Mouse (Mus musculus) cerebellum, adult 9-11 months (tissue): ENCODE data around the gene Psen2.

Experiments
- DNase-seq: peaks from one replicate; pipeline ENCODE4 v3.0.0; 2022

Psen2 gene

GRCm38 (mm10) chr1:180248593-180249146 is 14.6 kb downstream of the Psen2 start:
- no peak for DNase-seq

GRCm38 (mm10) chr1:180247901-180248300 is 15.3 kb downstream of the Psen2 start:
- DNase-seq, result no peak

DNA sequence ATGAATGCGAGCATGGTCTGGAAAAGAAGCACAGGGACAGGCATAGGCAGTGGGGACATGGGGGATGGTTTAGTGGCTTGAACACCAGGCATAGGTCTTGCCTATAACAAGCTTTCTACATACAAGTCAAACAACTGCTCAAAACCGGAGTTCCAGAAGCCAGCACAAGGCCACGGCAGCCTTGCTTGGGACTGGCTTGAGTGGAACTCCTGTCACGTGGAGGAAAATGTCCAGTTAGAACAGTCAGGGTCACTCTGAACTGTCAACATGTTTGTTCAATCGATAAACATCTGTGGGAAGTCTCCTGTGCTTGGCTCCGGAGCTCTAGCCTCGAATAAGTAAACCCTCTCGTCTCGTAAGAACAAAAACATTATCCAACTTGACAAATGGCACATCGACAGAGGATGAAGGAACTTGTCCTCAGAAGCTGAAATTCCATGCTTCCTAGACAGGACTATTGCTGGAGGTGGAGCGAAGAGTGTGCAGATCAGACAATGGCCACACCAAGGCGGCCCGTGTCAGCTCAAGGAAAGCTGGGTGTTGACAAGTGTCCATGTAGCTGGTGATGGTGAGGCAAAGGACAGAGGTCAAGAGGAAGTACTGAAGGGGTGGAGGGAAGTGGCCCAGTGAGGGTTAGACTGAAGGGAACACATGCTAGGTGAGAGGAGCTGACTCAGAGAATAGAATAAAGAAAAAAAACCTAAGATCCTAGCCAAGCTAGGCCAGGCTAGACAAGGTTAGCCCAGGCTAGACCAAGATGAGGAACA is 17.3 kb downstream of the Psen2 start:
- no peak for DNase-seq

DNA sequence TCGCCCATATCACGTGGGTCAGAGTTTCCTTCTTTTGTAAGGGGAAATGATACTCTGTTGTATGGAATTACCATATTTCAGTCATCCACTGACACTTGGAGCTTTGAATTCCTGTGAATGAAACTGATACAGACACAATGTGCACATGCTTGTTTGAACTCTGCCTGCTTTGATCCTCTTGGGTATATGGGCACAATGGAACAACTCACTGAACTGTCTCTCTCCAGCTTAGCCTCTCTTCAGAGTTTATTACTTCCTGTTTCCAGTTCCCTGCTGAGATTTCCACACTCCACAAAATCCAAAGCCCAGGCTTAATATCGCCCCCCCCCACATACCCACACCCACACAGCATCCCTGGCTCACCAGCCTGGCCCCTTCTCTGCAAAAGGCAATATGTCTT is 31.5 kb downstream of the Psen2 start:
- no peak for DNase-seq

DNA sequence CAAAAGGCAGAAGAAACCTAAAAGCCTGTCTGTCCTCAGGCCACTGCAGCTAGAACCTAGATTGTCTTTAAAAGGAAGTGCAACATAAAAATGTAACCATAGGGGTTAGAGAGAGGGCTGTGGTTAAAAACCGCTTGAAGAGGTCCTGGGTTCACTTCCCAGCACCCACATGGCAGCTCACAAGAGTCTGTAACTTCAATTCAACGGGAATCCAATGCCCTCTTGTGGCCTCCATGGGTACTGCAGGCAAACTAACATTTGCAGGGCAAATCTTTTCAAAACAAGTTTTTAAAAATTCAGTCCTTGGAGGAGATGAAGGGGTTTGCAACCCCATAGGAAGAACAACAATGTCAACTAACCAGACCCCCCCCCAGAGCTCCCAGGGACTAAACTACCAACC is 32.7 kb downstream of the Psen2 start:
- DNase-seq, result no peak

- no peak for DNase-seq
Observed at GRCm38 (mm10) chr1:180229906-180230305, 33.3 kb downstream of the Psen2 start.

GRCm38 (mm10) chr1:180228854-180229253 is 34.4 kb downstream of the Psen2 start:
- DNase-seq, result no peak

DNA sequence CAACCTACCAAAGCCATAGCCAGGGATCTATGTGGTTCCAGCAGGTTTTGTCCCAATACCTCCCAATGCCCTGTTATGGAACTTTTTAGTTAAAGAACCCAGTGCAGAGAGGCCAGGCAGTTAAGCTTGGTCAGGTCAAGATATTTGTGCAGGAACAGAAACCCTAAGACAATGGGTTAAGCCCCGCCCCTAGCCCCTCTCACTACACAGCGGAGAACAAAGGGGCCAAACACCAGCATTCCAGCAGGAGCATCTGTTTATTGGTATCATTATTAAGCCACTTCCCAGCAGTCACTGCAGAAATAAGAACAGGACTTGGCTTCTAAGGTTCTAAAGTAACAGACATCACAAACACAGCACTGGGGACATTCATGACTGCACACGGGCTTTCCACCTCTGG is 36.5 kb downstream of the Psen2 start:
- no peak for DNase-seq

DNA sequence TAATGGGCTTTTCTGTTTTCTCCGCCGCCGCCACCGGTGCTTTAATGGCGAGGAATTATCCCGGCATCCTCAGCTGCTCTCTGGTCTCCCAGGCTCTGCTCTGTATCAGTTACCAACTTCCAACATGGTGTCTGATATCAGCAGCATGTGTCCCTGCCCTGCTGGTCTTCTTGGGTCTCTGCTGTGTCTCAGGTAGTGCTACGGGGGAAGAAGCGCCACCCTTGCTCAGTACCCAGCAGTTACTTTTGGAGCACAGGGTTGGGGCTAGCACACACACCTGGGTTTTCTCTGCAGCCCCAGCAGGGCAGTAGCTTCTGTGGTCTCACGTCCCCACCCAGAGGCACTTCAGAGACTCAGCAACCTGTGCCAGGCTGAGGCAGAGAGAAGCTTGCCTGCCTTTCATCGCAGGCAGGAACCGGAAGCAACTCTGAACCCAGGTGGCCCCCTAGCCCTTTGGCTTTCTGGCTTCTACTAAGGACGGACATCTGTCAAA is 37.0 kb downstream of the Psen2 start:
- DNase-seq, result no peak

DNA sequence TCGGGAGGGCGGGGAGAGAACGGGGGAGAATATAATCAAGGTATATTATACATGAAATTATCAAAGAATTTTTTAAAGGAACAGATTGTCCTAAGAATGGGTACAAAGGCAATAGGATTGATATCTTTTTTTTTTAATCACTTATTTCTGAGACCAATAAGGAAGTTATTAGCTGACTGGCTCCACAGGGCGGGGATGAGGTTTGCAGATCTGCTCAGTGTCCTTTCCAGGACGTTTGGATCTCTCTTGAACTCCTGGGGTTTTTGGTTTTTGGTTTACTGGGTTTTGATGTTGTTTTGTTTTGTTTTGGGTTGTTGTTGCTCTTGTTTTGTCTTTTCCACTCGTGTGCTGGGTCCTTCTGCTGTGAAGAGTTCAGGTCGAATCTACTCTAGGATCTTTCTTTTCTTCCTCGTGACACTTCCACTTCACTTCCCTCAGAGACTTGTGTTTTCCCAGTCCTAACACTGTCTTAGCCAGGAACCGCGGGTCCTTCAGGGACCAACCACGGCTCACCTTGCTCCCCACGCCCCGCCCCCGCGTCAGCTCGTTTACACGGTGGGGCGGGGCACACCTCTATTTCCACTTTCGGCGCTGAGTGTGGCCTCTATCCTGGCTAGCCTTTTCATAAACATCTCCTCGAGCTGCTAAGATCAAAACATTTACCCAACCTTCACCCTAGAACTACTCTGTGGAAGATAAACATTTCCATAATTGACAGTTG is 37.6 kb downstream of the Psen2 start:
- peak; percentile 77 for DNase-seq

DNA sequence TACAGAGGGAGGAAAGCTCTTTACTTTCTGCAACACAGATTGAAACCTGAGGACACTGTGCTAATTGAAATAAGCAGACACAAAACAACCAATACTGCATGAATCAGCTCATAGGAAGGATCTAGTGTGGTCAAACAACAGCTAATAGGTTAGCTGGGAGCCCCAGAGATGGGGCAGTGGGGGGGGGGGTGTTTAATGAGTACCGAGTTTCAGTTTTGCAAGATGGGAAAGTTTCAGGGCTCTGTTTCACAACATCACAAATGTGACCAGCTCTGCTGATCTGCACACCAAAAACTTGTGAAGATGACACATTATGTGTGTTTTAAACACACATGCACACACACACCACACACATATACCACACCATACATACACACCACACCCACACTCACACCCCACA is 41.2 kb downstream of the Psen2 start:
- DNase-seq, result no peak

- no peak for DNase-seq
Observed at GRCm38 (mm10) chr1:180220791-180221542, 42.3 kb downstream of the Psen2 start.

DNA sequence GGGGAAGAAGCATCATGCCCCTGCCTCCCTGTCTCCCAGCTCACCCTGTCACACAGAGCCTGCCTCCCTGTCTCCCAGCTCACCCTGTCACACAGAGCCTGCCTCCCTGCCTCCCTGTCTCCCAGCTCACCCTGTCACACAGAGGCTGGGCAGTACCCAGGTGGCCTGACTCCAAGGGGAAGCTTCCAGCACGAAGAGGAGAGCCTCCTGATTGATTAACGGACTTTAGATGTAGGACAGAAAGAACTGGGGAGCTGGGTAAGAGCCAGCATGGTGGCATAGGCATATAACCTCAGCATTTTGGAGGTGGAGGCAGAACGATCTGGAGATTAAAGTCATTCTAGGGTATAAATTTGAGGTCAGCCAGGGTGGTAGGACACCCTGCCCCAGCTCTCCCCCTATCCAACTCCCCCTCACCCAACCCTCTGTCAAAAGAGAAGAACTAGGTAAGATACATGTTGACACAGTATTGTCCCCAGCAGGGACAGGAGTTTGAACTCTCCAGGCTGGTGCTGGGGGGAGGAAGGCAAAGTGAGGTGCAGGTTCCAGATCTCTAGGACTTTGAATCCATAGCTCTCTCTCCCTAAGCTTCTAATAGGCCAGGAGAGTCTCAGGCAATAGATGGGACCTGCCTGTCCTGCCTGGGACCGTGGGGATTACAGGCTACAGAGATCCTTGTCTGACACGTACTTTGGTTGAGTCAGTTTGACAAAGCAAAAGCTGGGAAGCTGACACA is 46.5 kb downstream of the Psen2 start:
- DNase-seq, result no peak

GRCm38 (mm10) chr1:180215044-180215443 is 48.2 kb downstream of the Psen2 start:
- peak; percentile 73 for DNase-seq

GRCm38 (mm10) chr1:180212911-180213310 is 50.3 kb downstream of the Psen2 start:
- DNase-seq, result no peak

DNA sequence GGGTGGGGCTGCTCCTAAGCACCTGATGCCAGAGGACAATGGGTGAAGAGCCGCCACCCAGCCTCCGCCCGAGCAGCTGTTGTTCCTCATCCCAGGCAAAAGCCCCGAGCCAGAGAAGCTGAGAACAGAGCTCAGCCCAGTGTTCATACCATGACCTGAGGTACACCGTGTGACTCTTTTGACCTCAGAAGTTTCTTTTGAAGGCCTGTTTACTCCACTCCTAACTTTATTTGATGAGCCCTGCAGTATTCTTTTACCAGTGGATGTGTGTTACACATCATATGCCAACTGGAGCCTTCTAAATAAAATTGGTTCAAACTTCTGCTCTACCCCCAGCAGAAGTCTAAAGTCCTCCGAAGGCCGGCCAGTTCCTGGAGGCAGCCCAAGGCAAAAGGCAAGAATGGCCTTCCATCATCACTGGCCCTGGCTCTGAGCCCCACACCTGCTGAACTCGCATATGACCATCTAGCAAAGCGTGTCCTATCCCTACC is 52.4 kb downstream of the Psen2 start:
- DNase-seq, result no peak

DNA sequence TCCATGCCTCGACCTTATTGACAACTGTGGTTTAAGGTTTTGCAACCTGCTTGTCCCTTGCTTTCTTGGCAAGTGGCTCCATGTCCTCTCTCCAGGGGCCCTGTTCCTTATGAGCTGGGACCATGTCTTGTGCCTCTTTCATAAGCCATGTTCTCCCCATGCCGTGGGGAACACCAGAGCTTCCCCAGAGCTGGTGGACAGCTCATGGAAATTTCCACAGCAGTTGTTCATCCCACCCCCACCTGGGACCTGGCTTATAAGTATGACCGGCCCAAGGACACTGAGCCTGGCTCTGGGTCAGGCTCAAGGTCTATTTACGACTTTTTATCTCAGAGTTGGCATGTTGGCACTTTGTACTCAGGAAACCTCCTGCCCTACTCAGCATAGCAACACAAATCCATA is 53.2 kb downstream of the Psen2 start:
- peak; percentile 45 for DNase-seq

- no peak for DNase-seq
Observed at GRCm38 (mm10) chr1:180208370-180208769, 54.9 kb downstream of the Psen2 start.

DNA sequence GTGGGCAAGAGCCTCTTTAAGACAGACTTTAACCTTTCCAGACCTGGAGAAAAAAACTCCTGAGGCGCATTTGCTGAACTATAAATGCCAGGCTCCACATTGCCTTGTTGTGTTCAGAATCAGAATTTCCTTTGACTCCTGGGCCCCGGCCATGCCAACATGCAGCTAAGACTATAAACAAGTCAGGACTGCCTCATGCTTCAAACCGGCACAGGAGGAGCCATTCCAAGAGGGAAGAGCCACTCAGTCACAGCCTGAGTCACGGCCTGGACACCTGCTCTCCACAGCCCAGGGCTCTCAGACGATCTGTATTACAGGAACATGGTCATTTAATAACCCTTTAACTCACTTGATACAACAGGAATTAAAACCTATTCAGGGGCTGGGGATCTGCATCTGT is 62.5 kb downstream of the Psen2 start:
- no peak for DNase-seq

DNA sequence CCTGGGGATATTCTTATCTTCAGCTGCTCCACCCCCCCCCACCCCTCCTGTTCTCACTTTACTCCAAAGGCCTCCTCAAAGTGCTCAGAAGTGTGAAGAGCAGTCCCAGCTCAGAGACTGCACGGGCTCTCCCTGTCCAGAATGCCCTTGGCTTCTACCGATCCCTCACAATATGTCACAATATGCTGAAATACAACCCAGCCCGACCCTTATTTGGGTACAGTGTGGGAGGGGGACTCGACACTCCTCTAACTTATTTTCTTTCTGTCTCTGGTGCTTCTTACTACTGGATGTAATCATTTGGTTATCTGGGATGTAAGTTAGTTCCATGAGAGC is 63.6 kb downstream of the Psen2 start:
- DNase-seq, result no peak

DNA sequence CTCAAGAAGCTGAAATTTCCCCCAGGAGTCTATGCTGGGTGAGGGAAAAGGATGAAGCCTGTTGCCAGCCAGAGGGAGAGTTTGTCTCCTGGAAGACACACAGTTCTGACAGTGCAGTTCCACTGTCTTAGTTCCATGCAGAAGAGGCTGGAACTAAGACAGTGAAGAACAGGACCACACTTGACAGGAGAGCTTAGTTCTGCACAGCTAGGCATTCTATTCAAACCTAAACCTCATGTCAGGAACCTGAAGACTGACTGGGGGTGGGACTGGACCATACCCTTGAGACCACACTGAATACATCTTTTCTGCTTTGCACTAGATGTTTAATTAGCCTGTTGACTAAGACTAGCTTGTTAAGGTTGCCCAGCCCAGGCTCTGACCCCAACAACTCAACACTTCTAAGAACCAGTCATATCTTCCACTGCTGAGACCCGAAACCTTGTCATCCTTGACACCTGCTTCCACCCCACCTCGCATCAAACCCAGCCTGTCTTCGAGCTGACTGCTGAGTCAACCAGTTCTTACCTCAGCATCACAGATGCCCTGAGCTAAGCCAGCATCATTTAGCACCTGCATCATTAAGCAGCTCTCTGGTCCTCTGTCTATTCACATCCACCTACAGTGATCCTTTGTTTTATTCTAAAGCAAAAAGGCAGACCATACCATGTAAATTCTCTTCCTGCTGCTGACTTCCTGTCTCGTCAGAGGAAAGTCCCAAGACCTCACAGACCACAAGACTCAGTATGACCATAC is 64.1 kb downstream of the Psen2 start, which contains the start of gene Coq8a:
Coq8a (minus strand) TSS at position 644 of the 756 bp plus-strand sequence.
- no peak for DNase-seq

DNA sequence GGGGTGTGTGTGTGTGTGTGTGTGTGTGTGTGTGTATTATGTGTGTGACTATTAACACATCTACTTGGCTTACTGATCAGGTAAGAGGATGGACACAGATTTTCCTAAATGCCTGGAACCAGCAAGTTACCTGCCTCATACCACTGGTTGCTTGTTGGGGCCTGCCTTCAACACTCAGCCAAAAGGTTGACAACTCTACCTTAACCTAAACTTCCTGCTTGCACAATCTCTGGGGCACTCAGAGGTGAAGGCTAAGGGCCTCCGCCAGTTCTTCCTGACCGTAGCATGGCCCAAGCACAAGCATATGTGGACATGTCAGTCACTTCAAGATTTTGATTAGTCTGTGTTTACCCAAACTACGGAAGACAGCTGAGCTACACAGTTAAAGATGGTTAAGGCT is 65.3 kb downstream of the Psen2 start:
- DNase-seq, result no peak
